Mouse (Mus musculus): ENCODE measurements at regions not wholly inside any gene's neighbourhood (a gene's known extent, or its start where the extent isn't known, plus 50 kb on each side); places are given as distances from the start of the nearest gene placed in this dataset.

DNA sequence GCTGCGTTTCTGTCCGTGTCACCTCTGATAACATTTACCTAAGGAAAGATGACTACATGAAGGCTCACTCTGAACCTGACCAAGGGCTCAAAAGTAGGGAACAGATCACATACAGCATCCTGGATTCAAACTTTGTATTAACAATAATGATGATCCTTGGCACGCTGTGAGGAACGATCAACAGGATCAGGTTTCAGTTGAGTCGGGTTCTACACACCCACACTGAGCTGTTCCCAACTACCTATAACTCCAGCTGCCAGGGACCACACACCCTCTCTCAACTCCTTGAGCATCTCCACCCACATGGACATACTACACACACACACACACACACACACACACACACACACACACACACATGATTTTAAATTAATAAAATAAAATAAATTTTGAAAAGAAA, 107.0 kb downstream of the Edn3 start:
- TF ChIP-seq CTCF (IDR thresholded peaks at IDR 0.05; ENCODE audit: extremely low read depth, insufficient read length, insufficient replicate concordance, low read depth, low read length), result no peak
- no peak for TF ChIP-seq POLR2A (IDR thresholded peaks at IDR 0.05; ENCODE audit: low read depth, low read length)
